Mouse (Mus musculus) urinary bladder, adult 18-20 months (tissue): ENCODE results near the gene Cbx5.

Experiments
- DNase-seq, 2 experiments: peaks; one replicate each; pipeline ENCODE4 v3.0.0; 2022; ENCODE audit warnings: low spot score in 2 of 2, mixed read lengths in 2 of 2

The Cbx5 gene

GRCm38 (mm10) chr15:103146627-103147421 is 92.8 kb downstream of the Cbx5 start:
- DNase-seq = peak; percentile 18 to 22

GRCm38 (mm10) chr15:103145635-103146299 is 93.8 kb downstream of the Cbx5 start:
- no peak for DNase-seq

- DNase-seq = no peak
Measured at GRCm38 (mm10) chr15:103144176-103144575, 95.4 kb downstream of the Cbx5 start.
